Mouse (Mus musculus) forebrain, embryonic 10.5 days (tissue): Measurements from ENCODE around the gene Ssh2. TPM values are rescaled to one million over a fixed set of nuclear protein-coding genes. Genes with fewer than 3 reads are reported as not detected.
"Not testable (repeated sequence)": the region's sequence is repeated elsewhere in the genome, so short reads cannot be mapped to it uniquely, and the experiment has no call there.

ENCODE experiments used
- DNase-seq: peaks from one replicate; pipeline ENCODE4 v3.0.0-alpha.2; 2017; ENCODE audit warnings: low spot score; ENCODE audit errors: extremely low spot score
- H3K27ac ChIP-seq: fragments of 300-500 bp; sonication (generic); 2 replicates; pipeline ENCODE4 v1.5.1; 2016; ENCODE audit warnings: mild to moderate bottlenecking
- H3K27me3 ChIP-seq: fragments of 300-500 bp; sonication (generic); 2 replicates; pipeline ENCODE4 v1.6.1; 2016; ENCODE audit warnings: mild to moderate bottlenecking; ENCODE audit not compliant: poor library complexity, severe bottlenecking
- H3K36me3 ChIP-seq: fragments of 300-500 bp; sonication (generic); replicated peaks from 2 replicates; pipeline ENCODE4 v1.6.1; 2016; ENCODE audit warnings: mild to moderate bottlenecking, moderate library complexity
- H3K4me1 ChIP-seq: fragments of 300-500 bp; sonication (generic); 2 replicates; pipeline ENCODE4 v1.6.1; 2016
- H3K4me3 ChIP-seq: fragments of 300-500 bp; sonication (generic); 2 replicates; pipeline ENCODE4 v1.5.1; 2016; ENCODE audit warnings: mild to moderate bottlenecking, moderate library complexity
- H3K9me3 ChIP-seq: fragments of 300-500 bp; sonication (generic); 2 replicates; pipeline ENCODE4 v1.6.1; 2016; ENCODE audit warnings: mild to moderate bottlenecking, moderate library complexity
- WGBS: fragments of 180-500 bp; shearing (Covaris S2); methylation state at CpG from one replicate; pipeline ENCODE4 v1.1.7; 2016; 5-methylcytosine and 5-hydroxymethylcytosine counted together
- polyA plus RNA-seq: library from polyadenylated mRNA; unstranded; fragments of >200 nt; fragmentation: Nextera tagmentation; extraction: Ambion mirVana; gene quantifications from 2 replicates; pipeline ENCODE4 v1.2.1, GENCODE M21; 2016

Ssh2 gene
- polyA plus RNA-seq, 1 experiment from 2014 or later: 9.9 TPM

GRCm38 (mm10) chr11:77365706-77366386 lies 149.8 kb downstream of the Ssh2 start:
- no peak for DNase-seq
- WGBS: 92% methylated on average over 6 of the region's 6 CpGs
- no peak overlapping the region for H3K27ac ChIP-seq
- H3K9me3 ChIP-seq: no peaks in the 10 kb centered on the region
- H3K27me3 ChIP-seq: no peaks in the 10 kb centered on the region
- H3K4me3 ChIP-seq: no peak overlapping the region
- H3K4me1 ChIP-seq: no peaks in the 10 kb centered on the region
- no peaks in the 10 kb centered on the region for H3K36me3 ChIP-seq

- H3K4me3 ChIP-seq: no peak overlapping the region
- no peaks in the 10 kb centered on the region for H3K4me1 ChIP-seq
- WGBS: 96% methylated on average over 9 of the region's 9 CpGs
- no peak overlapping the region for H3K27ac ChIP-seq
- H3K9me3 ChIP-seq: no peaks in the 10 kb centered on the region
- H3K36me3 ChIP-seq: no peaks in the 10 kb centered on the region
- H3K27me3 ChIP-seq: no peaks in the 10 kb centered on the region
- no peak for DNase-seq
These were observed 151.6 kb downstream of the Ssh2 start for GRCm38 (mm10) chr11:77367541-77368270.

- no peaks in the 10 kb centered on the region for H3K36me3 ChIP-seq
- no peaks in the 10 kb centered on the region for H3K27me3 ChIP-seq
- no peak for DNase-seq
- 86% methylated on average over 2 of the region's 2 CpGs for WGBS
- H3K4me3 ChIP-seq: no peak overlapping the region
- H3K27ac ChIP-seq: no peak overlapping the region
- H3K4me1 ChIP-seq: no peaks in the 10 kb centered on the region
- H3K9me3 ChIP-seq: no peaks in the 10 kb centered on the region
These were observed 153.2 kb downstream of the Ssh2 start for GRCm38 (mm10) chr11:77369188-77369840.

GRCm38 (mm10) chr11:77369841-77370191 lies 153.7 kb downstream of the Ssh2 start:
- H3K4me3 ChIP-seq: no peak overlapping the region
- no peak for DNase-seq
- no peaks in the 10 kb centered on the region for H3K27me3 ChIP-seq
- no peaks in the 10 kb centered on the region for H3K36me3 ChIP-seq
- no peak overlapping the region for H3K27ac ChIP-seq
- H3K9me3 ChIP-seq: no peaks in the 10 kb centered on the region
- H3K4me1 ChIP-seq: no peaks in the 10 kb centered on the region
- 76% methylated on average over 2 of the region's 2 CpGs for WGBS

GRCm38 (mm10) chr11:77371088-77371487 lies 155.0 kb downstream of the Ssh2 start:
- DNase-seq: no peak
- H3K36me3 ChIP-seq: no peaks in the 10 kb centered on the region
- H3K27ac ChIP-seq: no peak overlapping the region
- H3K4me1 ChIP-seq: no peaks in the 10 kb centered on the region
- WGBS: 93% methylated on average over 3 of the region's 3 CpGs
- H3K4me3 ChIP-seq: no peak overlapping the region
- no peaks in the 10 kb centered on the region for H3K27me3 ChIP-seq
- H3K9me3 ChIP-seq: no peaks in the 10 kb centered on the region

GRCm38 (mm10) chr11:77371696-77372095 lies 155.6 kb downstream of the Ssh2 start:
- no peak overlapping the region for H3K4me3 ChIP-seq
- no peak overlapping the region for H3K27ac ChIP-seq
- no peaks in the 10 kb centered on the region for H3K9me3 ChIP-seq
- no peaks in the 10 kb centered on the region for H3K4me1 ChIP-seq
- no peak for DNase-seq
- H3K36me3 ChIP-seq: no peaks in the 10 kb centered on the region
- no peaks in the 10 kb centered on the region for H3K27me3 ChIP-seq

GRCm38 (mm10) chr11:77372196-77372904 lies 156.3 kb downstream of the Ssh2 start:
- no peaks in the 10 kb centered on the region for H3K27me3 ChIP-seq
- DNase-seq: no peak
- 72% methylated on average over 8 of the region's 8 CpGs for WGBS
- H3K4me1 ChIP-seq: no peaks in the 10 kb centered on the region
- H3K36me3 ChIP-seq: no peaks in the 10 kb centered on the region
- no peak overlapping the region for H3K27ac ChIP-seq
- H3K9me3 ChIP-seq: no peaks in the 10 kb centered on the region
- no peak overlapping the region for H3K4me3 ChIP-seq

GRCm38 (mm10) chr11:77378622-77379021 lies 162.5 kb downstream of the Ssh2 start:
- H3K27ac ChIP-seq: no peak overlapping the region
- H3K27me3 ChIP-seq: no peaks in the 10 kb centered on the region
- no peaks in the 10 kb centered on the region for H3K4me1 ChIP-seq
- H3K9me3 ChIP-seq: no peaks in the 10 kb centered on the region
- no peak for DNase-seq
- 94% methylated on average over 2 of the region's 2 CpGs for WGBS
- H3K4me3 ChIP-seq: no peak overlapping the region
- H3K36me3 ChIP-seq: no peaks in the 10 kb centered on the region

- Histone ChIP-seq H3K27ac (no peak overlapping the region), H3K27me3 (no peaks in the 10 kb centered on the region), H3K4me3 (no peak overlapping the region), H3K4me1 (no peaks in the 10 kb centered on the region), H3K9me3 (no peaks in the 10 kb centered on the region), H3K36me3 (no peaks in the 10 kb centered on the region)
- 91% methylated on average over 3 of the region's 3 CpGs for WGBS
- DNase-seq: no peak
These were observed 165.1 kb downstream of the Ssh2 start for GRCm38 (mm10) chr11:77381174-77381573.

GRCm38 (mm10) chr11:77384151-77384550 lies 168.1 kb downstream of the Ssh2 start:
- peaks cover 3% of the 10 kb centered on the region; the same call in 1 of the 2 replicates for H3K36me3 ChIP-seq
- no peak overlapping the region for H3K27ac ChIP-seq
- H3K9me3 ChIP-seq: no peaks in the 10 kb centered on the region
- H3K4me3 ChIP-seq: no peak overlapping the region
- no peak for DNase-seq
- no peaks in the 10 kb centered on the region for H3K27me3 ChIP-seq
- WGBS: 81% methylated on average over 3 of the region's 3 CpGs
- no peaks in the 10 kb centered on the region for H3K4me1 ChIP-seq

- H3K4me3 ChIP-seq: no peak overlapping the region
- 83% methylated on average over 3 of the region's 3 CpGs for whole genome bisulfite sequencing
- H3K27me3 ChIP-seq: no peaks in the 10 kb centered on the region
- H3K9me3 ChIP-seq: no peaks in the 10 kb centered on the region
- no peak for DNase-seq
- H3K4me1 ChIP-seq: no peaks in the 10 kb centered on the region
- H3K36me3 ChIP-seq: peaks cover 3% of the 10 kb centered on the region; the same call in 1 of the 2 replicates
- no peak overlapping the region for H3K27ac ChIP-seq
These were observed 169.9 kb downstream of the Ssh2 start for GRCm38 (mm10) chr11:77385706-77386690.

GRCm38 (mm10) chr11:77388197-77388596 lies 172.1 kb downstream of the Ssh2 start:
- H3K4me1 ChIP-seq, H3K4me3 ChIP-seq, H3K27me3 ChIP-seq, H3K36me3 ChIP-seq, DNase-seq, H3K27ac ChIP-seq, H3K9me3 ChIP-seq: not testable (repeated sequence)
- WGBS: 86% methylated on average over 3 of the region's 3 CpGs
